Mouse (Mus musculus): ENCODE results near the gene Tm7sf3.

The Tm7sf3 gene

DNA sequence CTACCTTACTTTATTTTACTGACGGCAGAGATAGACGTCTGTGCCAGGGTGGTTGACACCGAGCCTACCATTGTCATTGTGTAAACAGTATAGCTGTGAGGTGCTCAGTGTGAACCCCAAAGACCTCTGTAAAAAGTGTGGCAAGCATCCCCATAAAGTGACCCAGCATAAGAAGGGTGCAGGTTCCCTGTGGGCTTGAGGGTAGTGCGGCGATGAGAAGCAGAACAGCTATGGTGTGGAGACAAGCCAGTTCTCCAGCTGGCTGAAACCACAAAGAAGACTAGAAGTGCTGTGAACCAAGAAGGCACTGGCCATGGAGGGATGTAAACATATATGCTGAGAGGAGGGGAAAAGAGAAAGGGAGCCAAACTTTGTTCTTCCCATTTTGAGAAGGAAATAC lies 19.0 kb upstream of the Tm7sf3 start:
- DNase-seq (ENCODE audit: low spot score in 2 of 2): no peak

- DNase-seq (ENCODE audit: low spot score in 2 of 2): no peak
Measured at GRCm38 (mm10) chr6:146660591-146660990, 18.0 kb upstream of the Tm7sf3 start.

DNA sequence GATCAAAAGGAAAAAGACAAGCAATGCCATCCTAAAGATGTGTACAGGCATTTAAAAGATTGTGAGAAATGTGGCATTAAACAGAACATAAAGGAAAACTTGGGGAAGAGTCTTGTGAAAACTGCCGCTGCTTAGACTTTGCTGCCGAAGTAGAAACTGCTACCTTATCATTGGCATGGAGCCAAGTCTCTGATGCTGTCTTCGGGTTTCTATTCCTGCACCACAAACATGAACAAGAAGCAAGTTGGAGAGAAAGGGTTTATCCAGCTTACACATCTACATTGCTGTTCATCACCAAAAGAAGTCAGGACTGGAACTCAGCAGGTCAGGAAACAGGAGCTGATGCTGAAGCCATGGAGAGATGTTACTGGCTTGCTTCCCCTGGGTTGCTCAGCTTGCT lies 10.6 kb upstream of the Tm7sf3 start:
- no peak for DNase-seq (ENCODE audit: low spot score in 2 of 2)

DNA sequence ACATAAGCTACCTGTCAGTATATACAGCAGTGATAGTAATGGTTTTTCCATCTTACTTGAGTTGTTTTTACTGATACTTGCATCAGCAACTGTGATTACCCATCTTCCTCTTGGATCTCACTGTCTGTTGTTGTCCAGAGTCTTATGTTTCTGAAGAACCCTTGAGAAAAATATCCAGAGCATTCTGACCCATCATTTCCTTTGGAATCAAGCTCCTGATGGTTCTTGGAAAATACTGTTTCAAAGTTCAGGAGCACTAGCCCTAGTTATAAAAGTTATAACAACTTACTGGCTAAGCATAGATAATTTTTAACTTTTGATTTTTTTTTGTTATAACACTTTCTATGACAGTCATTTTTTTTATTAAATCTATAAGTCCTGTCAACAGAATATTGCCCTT lies 8.8 kb upstream of the Tm7sf3 start:
- DNase-seq (ENCODE audit: low spot score in 2 of 2): no peak

DNA sequence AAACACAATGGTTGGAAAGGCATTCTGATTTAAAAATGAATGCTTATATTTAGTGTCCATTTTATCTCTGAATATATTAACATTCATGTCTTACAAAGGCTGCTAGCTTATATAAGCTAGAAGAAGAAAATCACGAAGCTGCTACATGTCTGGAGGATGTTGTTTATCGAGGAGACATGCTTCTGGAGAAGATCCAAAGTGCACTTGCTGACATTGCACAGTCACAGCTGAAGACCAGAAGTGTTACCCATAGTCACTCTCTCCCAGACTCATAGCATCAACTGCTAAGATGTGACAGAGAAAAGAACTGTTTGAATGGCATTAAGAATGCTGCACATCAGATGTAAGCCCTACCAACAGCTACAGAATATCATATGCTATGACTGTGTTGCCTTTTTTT lies 7.4 kb upstream of the Tm7sf3 start:
- no peak for DNase-seq (ENCODE audit: low spot score in 2 of 2)

- peak in 1 of 2 experiments; percentile 46 for DNase-seq (ENCODE audit: low spot score in 2 of 2)
Measured at GRCm38 (mm10) chr6:146643184-146643570, 553 bp upstream of the Tm7sf3 start.

DNA sequence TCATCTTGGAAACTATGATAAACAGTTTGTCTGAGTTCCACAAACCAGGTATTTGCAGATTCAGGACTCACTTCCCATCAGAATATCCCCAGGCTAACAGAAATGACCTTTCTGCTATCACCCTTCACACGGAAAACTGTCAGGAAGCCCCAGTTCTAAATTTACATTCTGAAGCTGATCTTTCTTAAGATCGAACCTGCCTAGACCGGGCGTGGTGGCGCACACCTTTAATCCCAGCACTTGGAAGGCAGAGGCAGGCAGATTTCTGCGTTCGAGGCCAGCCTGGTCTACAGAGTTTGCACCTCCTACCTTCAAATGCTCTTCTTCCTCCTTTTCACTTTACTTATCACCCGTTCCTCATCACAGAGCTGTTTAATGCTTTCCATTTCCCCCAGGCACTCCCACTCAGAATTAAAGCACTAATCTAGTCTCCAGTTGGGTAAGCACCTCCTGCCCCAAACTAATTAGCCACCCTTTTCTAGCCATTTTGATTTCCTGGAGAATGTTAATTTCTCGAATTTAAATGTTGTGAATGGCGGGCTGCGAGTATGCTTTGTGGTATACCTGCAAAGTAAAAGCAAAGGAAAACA lies 908 bp downstream of the Tm7sf3 start:
- peak in 1 of 2 experiments; percentile 34 for DNase-seq (ENCODE audit: low spot score in 2 of 2)

GRCm38 (mm10) chr6:146640991-146641390 lies 1.6 kb downstream of the Tm7sf3 start:
- peak in 1 of 2 experiments; percentile 2 for DNase-seq (ENCODE audit: low spot score in 2 of 2)

- no peak for DNase-seq (ENCODE audit: low spot score in 2 of 2)
Measured at GRCm38 (mm10) chr6:146640068-146640965, 2.3 kb downstream of the Tm7sf3 start.

- DNase-seq (ENCODE audit: low spot score in 2 of 2): peak in 1 of 2 experiments; percentile 5
Measured at GRCm38 (mm10) chr6:146636482-146636881, 6.1 kb downstream of the Tm7sf3 start.

DNA sequence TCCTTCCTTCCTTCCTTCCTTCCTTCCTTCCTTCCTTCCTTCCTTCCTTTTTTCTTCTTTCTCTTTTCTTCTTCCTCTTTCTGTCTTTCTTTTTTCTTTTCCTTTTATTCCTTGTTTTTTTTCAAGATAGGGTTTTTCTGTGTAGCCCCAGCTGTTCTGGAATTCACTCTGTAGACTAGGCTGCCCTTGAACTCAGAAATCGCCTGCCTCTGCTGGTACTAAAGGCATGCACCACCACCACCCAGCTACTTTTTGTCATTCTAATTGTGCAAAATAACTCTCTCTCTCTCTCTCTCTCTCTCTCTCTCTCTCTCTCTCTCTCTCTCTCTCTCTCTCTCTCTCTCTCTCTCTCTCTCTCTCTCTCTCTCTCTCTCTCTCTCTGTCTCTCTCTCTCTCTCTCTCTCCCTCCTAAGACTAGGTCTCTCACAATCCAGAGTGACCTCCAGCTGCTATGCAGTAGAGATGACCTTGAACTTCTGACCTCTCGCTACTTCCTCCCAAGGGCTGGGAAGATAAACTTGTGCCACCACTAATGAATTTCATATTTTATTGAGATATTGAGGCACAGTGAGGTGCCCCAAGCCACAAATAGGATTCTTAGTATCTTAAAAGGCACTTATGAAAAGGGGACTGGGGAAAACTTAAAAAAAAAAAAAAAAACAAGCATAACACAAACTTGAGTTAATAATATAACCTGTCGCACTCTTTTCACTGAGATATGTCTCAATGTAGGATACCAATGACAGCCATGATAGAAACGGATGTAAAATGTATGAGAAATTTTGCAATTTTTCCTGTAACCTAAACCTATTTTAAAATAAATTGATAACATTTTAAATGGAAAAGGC lies 7.6 kb downstream of the Tm7sf3 start:
- no peak for DNase-seq (ENCODE audit: low spot score in 2 of 2)

DNA sequence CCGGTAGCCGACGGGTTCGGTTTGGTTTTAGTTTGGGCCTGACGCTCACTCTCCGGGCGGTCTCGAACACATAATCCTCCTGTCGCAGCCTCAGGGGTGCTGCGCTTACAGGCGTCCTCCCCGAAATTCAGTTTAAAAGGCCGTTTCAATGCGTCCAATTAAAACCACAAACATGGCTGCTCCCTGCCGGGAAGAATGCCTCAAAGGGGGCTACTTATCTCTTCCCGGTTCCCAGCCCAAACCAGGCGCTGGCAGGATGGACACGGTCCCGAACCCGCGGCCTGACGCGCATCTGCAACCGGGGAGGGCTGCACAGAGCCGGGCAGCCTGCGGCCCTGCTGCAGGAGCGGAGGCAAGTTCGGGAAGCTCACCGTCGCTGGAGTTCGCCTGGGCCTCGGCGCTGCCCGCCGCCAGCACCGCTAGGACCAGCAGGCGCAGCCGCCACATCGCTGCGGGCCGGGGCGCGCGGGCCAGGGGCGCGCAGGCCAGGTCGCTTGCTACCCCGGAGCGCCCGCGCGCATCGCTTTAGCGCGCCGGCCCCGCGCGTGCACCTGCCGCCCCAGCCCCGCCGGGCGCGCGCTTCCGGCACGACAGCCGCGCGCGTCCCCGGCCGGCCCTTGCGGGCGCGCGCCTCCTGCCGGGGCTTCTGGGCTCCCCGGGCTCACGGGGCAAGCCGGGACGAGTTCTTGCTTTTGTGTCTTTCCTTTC lies 8.5 kb downstream of the Tm7sf3 start:
- DNase-seq (ENCODE audit: low spot score in 2 of 2): peak; percentile 82 to 85

DNA sequence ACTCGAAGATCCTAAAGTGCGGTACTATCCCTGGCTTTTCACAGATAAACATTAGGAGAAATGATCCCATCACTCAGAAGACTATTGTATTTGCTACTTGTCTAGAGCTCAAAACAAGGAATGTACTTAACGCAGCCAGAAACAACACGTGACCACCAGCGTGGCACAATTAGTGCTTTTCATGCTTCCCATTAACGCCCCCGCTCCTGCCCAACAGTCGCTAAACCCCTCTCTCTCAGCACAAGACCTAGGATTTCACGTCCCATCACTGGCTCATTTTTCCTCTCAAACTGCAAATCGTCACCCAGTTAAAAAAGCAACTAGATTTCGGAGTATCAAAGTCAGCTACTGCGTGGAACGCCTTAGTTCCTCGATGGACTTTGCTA lies 9.0 kb downstream of the Tm7sf3 start:
- peak; percentile 54 to 56 for DNase-seq (ENCODE audit: low spot score in 2 of 2)

GRCm38 (mm10) chr6:146633097-146633496 lies 9.5 kb downstream of the Tm7sf3 start:
- peak; percentile 43 to 61 for DNase-seq (ENCODE audit: low spot score in 2 of 2)

DNA sequence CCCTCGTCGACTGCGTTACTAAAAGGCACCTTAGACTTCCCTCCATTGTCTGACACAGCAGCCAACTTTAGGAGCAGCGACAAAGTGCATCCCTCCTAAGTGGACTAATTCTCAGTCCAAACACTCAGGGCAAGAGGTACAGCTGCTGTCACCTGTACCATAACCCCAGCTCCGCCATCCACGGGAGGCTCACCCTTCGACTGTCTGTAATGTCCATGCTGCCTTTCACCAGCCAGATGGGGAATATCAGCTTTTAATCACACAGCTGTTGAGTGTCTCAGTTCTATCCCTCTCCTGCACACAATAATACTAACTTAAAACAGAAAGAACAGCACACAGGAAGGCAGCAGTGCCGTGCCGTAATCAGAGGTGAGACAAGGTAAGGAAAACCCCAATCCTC lies 10.2 kb downstream of the Tm7sf3 start:
- DNase-seq (ENCODE audit: low spot score in 2 of 2): no peak

GRCm38 (mm10) chr6:146631847-146632246 lies 10.8 kb downstream of the Tm7sf3 start:
- DNase-seq (ENCODE audit: low spot score in 2 of 2): no peak

GRCm38 (mm10) chr6:146630961-146631360 lies 11.7 kb downstream of the Tm7sf3 start:
- DNase-seq (ENCODE audit: low spot score in 2 of 2): no peak

DNA sequence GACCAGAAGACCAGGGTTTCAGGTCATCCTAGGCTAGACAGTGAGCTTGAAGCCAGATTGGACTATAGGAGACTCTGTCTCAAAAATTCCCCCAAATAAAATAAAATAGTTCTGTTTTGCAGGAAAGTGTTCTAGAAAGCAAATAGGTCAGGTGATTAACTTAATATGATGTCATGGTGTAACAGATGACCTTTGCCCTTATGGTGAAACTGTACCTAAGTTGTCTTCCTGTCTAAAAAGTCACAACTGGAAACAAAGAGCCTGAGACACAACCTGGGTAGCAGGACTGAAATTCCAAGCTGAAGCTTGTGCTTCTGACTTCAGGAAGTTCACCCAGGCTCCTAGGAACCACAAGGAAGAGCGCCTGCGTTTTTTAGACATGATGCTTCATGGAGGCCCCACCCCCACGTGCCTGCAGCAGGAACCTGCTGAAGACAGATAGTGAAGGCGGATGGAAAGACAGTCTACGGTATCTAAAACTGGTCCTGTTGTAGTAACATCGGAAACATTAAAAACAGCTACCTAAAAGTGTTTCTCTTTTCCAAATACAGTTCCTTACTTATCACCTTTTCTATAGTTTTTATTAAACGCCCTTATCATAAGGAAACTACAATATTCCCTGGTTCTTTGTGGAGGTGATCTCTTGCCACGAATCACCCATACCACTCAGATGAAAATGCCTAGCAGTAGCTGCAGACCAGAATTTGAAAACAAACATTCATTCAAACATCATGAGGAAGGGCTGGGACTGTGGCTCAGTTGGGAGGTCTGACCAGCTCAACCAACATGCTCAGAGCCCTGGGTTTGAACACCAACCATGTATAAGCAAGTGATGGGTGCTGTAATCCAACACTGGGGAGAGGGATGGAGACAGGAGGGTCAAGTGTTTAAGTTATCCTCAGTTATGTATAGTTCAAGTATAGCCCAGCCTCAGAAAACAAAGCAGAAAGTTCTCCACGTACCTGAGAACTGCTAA lies 12.6 kb downstream of the Tm7sf3 start:
- peak; percentile 60 to 83 for DNase-seq (ENCODE audit: low spot score in 2 of 2)

GRCm38 (mm10) chr6:146628123-146628522 lies 14.5 kb downstream of the Tm7sf3 start:
- no peak for DNase-seq (ENCODE audit: low spot score in 2 of 2)

- no peak for DNase-seq (ENCODE audit: low spot score in 2 of 2)
Measured at GRCm38 (mm10) chr6:146616670-146617069, 26.0 kb downstream of the Tm7sf3 start.

Data from spleen, postnatal 10 days (tissue).